Mouse (Mus musculus): Measurements from ENCODE around the gene Lhcgr.

GRCm38 (mm10) chr17:88764136-88764485 is 27.7 kb downstream of the Lhcgr start:
- TF ChIP-seq CTCF (IDR thresholded peaks at IDR 0.05) (peak; percentile 44), EP300 (IDR thresholded peaks at IDR 0.05) (no peak)

Data from lung, postnatal 0 days (tissue).